Mouse (Mus musculus): ENCODE results near the gene Tlr7. TPM values are rescaled to one million over a fixed set of nuclear protein-coding genes. Genes with fewer than 3 reads are reported as not detected.
"Not testable (repeated sequence)": the region's sequence is repeated elsewhere in the genome, so short reads cannot be mapped to it uniquely, and the experiment has no call there.

The Tlr7 gene
- polyA plus RNA-seq, 1 experiment from 2014 or later = 0.22 TPM

- Histone ChIP-seq H3K4me3 (no peak overlapping the region), H3K36me3 (replicated peaks) (no peaks in the 10 kb centered on the region), H3K27me3 (replicated peaks) (peaks cover 4% of the 10 kb centered on the region; the same call in 1 of the 2 replicates), H3K4me2 (no peak overlapping the region), H3K27ac (no peak overlapping the region), H3K9me3 (no peaks in the 10 kb centered on the region), H3K4me1 (no peaks in the 10 kb centered on the region), H3K9ac (no peak overlapping the region)
- WGBS = 91% methylated on average over 1 of the region's 1 CpGs
- ATAC-seq (replicated peaks) = no peak
Measured at GRCm38 (mm10) chrX:167332607-167333006, 2.2 kb upstream of the Tlr7 start.

GRCm38 (mm10) chrX:167330993-167331392, 635 bp upstream of the Tlr7 start:
- no peaks in the 10 kb centered on the region for H3K9me3 ChIP-seq
- no peak for ATAC-seq (replicated peaks)
- H3K4me1 ChIP-seq = no peaks in the 10 kb centered on the region
- no peak overlapping the region for H3K4me2 ChIP-seq
- peaks cover 4% of the 10 kb centered on the region; the same call in 1 of the 2 replicates for H3K27me3 ChIP-seq (replicated peaks)
- no peaks in the 10 kb centered on the region for H3K36me3 ChIP-seq (replicated peaks)
- no peak overlapping the region for H3K4me3 ChIP-seq
- WGBS = 82% methylated on average over 4 of the region's 4 CpGs
- H3K9ac ChIP-seq = no peak overlapping the region
- H3K27ac ChIP-seq = no peak overlapping the region

- H3K4me2 ChIP-seq = no peak overlapping the region
- no peaks in the 10 kb centered on the region for H3K4me1 ChIP-seq
- ATAC-seq (replicated peaks) = no peak
- WGBS = 95% methylated on average over 1 of the region's 1 CpGs
- no peaks in the 10 kb centered on the region for H3K9me3 ChIP-seq
- no peak overlapping the region for H3K4me3 ChIP-seq
- no peaks in the 10 kb centered on the region for H3K36me3 ChIP-seq (replicated peaks)
- H3K9ac ChIP-seq = no peak overlapping the region
- H3K27ac ChIP-seq = no peak overlapping the region
- H3K27me3 ChIP-seq (replicated peaks) = peaks cover 4% of the 10 kb centered on the region; the same call in 1 of the 2 replicates
Measured at GRCm38 (mm10) chrX:167329620-167330019, 738 bp downstream of the Tlr7 start.

GRCm38 (mm10) chrX:167329098-167329497, 1.3 kb downstream of the Tlr7 start:
- Histone ChIP-seq H3K4me2 (no peak overlapping the region), H3K9me3 (no peaks in the 10 kb centered on the region), H3K36me3 (replicated peaks) (no peaks in the 10 kb centered on the region), H3K4me3 (no peak overlapping the region), H3K4me1 (no peaks in the 10 kb centered on the region), H3K9ac (no peak overlapping the region), H3K27me3 (replicated peaks) (peaks cover 4% of the 10 kb centered on the region; the same call in 1 of the 2 replicates), H3K27ac (no peak overlapping the region)
- 63% methylated on average over 1 of the region's 1 CpGs for WGBS
- no peak for ATAC-seq (replicated peaks)

GRCm38 (mm10) chrX:167328519-167328918, 1.8 kb downstream of the Tlr7 start:
- ATAC-seq (replicated peaks) = no peak

GRCm38 (mm10) chrX:167323742-167324141, 6.6 kb downstream of the Tlr7 start:
- H3K27ac ChIP-seq = no peak overlapping the region
- peaks cover 13% of the 10 kb centered on the region; the same call in 1 of the 2 replicates for H3K27me3 ChIP-seq (replicated peaks)
- no peak overlapping the region for H3K4me2 ChIP-seq
- no peak for ATAC-seq (replicated peaks)
- H3K4me3 ChIP-seq = no peak overlapping the region
- no peak overlapping the region for H3K9ac ChIP-seq
- no peaks in the 10 kb centered on the region for H3K4me1 ChIP-seq
- WGBS = 43% methylated on average over 1 of the region's 1 CpGs
- no peaks in the 10 kb centered on the region for H3K36me3 ChIP-seq (replicated peaks)
- H3K9me3 ChIP-seq = no peaks in the 10 kb centered on the region

More at GRCm38 (mm10) chrX:167328519-167328918, 1.8 kb downstream of the Tlr7 start:
- Histone ChIP-seq H3K9me3 (no peaks in the 10 kb centered on the region), H3K27me3 (replicated peaks) (peaks cover 4% of the 10 kb centered on the region; the same call in 1 of the 2 replicates), H3K4me3 (no peak overlapping the region), H3K9ac (no peak overlapping the region), H3K27ac (no peak overlapping the region), H3K4me2 (no peak overlapping the region), H3K36me3 (replicated peaks) (no peaks in the 10 kb centered on the region), H3K4me1 (no peaks in the 10 kb centered on the region)
- 85% methylated on average over 3 of the region's 3 CpGs for WGBS

- Histone ChIP-seq H3K36me3 (replicated peaks) (no peaks in the 10 kb centered on the region), H3K9me3 (no peaks in the 10 kb centered on the region), H3K4me3 (no peak overlapping the region), H3K9ac (no peak overlapping the region), H3K4me1 (no peaks in the 10 kb centered on the region), H3K4me2 (no peak overlapping the region), H3K27me3 (replicated peaks) (peaks cover 10% of the 10 kb centered on the region; the same call in 1 of the 2 replicates), H3K27ac (no peak overlapping the region)
- 58% methylated on average over 4 of the region's 4 CpGs for WGBS
- ATAC-seq (replicated peaks) = no peak
Measured at GRCm38 (mm10) chrX:167321233-167321806, 9.0 kb downstream of the Tlr7 start.

- ATAC-seq (replicated peaks) = no peak
- Histone ChIP-seq H3K4me3 (no peak overlapping the region), H3K9me3 (no peaks in the 10 kb centered on the region), H3K4me1 (no peaks in the 10 kb centered on the region), H3K9ac (no peak overlapping the region), H3K27ac (no peak overlapping the region), H3K27me3 (replicated peaks) (peaks cover 12% of the 10 kb centered on the region; the same call in 1 of the 2 replicates), H3K36me3 (replicated peaks) (no peaks in the 10 kb centered on the region), H3K4me2 (no peak overlapping the region)
- 31% methylated on average over 4 of the region's 4 CpGs for WGBS
Measured at GRCm38 (mm10) chrX:167318819-167319396, 11.4 kb downstream of the Tlr7 start.

- H3K4me2 ChIP-seq = no peak overlapping the region
- H3K27me3 ChIP-seq (replicated peaks) = peaks cover 6% of the 10 kb centered on the region
- no peaks in the 10 kb centered on the region for H3K9me3 ChIP-seq
- H3K9ac ChIP-seq = no peak overlapping the region
- H3K4me3 ChIP-seq = no peak overlapping the region
- 63% methylated on average over 5 of the region's 5 CpGs for WGBS
- no peaks in the 10 kb centered on the region for H3K4me1 ChIP-seq
- ATAC-seq (replicated peaks) = no peak
- no peaks in the 10 kb centered on the region for H3K36me3 ChIP-seq (replicated peaks)
- no peak overlapping the region for H3K27ac ChIP-seq
Measured at GRCm38 (mm10) chrX:167315766-167316165, 14.6 kb downstream of the Tlr7 start.

GRCm38 (mm10) chrX:167315093-167315726, 15.1 kb downstream of the Tlr7 start:
- Histone ChIP-seq H3K27me3 (replicated peaks) (peaks cover 3% of the 10 kb centered on the region; the same call in 1 of the 2 replicates), H3K9ac (no peak overlapping the region), H3K4me1 (no peaks in the 10 kb centered on the region), H3K27ac (no peak overlapping the region), H3K36me3 (replicated peaks) (no peaks in the 10 kb centered on the region), H3K9me3 (no peaks in the 10 kb centered on the region), H3K4me3 (no peak overlapping the region), H3K4me2 (no peak overlapping the region)
- WGBS = 72% methylated on average over 4 of the region's 4 CpGs
- no peak for ATAC-seq (replicated peaks)

GRCm38 (mm10) chrX:167302061-167302460, 28.3 kb downstream of the Tlr7 start:
- H3K27ac ChIP-seq; H3K36me3 ChIP-seq (replicated peaks); H3K9ac ChIP-seq; H3K4me1 ChIP-seq; H3K27me3 ChIP-seq (replicated peaks); ATAC-seq (replicated peaks); H3K4me2 ChIP-seq; H3K4me3 ChIP-seq; H3K9me3 ChIP-seq: not testable (repeated sequence)
- 93% methylated on average over 1 of the region's 1 CpGs for WGBS

GRCm38 (mm10) chrX:167276953-167277352, 53.4 kb downstream of the Tlr7 start:
- H3K27ac ChIP-seq = no peak overlapping the region
- no peak overlapping the region for H3K4me3 ChIP-seq
- WGBS = 26% methylated on average over 9 of the region's 9 CpGs
- H3K4me2 ChIP-seq = peak overlapping the region; percentile 20; the same call in 1 of the 2 replicates
- H3K9ac ChIP-seq = no peak overlapping the region
- no peaks in the 10 kb centered on the region for H3K27me3 ChIP-seq (replicated peaks)
- H3K9me3 ChIP-seq = no peaks in the 10 kb centered on the region
- peak; percentile 62; the same call in 1 of the 2 replicates for ATAC-seq (replicated peaks)
- no peaks in the 10 kb centered on the region for H3K4me1 ChIP-seq
- no peaks in the 10 kb centered on the region for H3K36me3 ChIP-seq (replicated peaks)

Measured in midbrain, embryonic 15.5 days (tissue).